9 mouse cellular contexts compared by ENCODE assay signal in the genomic region with DNA sequence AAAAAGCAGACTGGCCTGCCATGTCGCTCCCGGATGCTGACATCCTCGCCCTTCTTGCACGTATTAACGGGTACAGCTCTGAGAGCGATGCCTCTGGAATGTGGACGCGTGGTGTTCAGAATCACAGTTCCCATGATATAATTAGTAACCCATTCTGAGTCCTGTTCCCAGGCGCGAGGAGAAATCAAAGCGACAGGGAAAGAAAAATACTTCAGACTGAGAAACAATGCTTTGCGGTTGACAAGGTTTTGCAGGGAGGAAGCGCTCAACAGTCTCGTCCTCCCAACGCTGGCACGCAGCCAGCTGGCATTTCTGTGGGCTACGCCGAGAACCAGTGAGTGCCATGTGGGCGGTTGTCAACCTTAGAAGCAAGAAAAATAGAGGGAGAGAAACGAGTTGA.
DNase-seq lines count a peak whose midpoint lies in the region; ATAC-seq and TF ChIP-seq lines count a peak whose summit lies in the region.
"Had no signal": no experiment of that assay in that cellular context is flagged by ENCODE, and none has a peak within 500 bp of the region (broad histone marks: within the 10 kb centered on the region; RNA-seq: fewer than 3 reads in every experiment).

No protein-coding gene starts in this region.

- DNase-seq in forebrain, embryonic 10.5 days (ENCODE audit: extremely low spot score, low spot score), result no peak
- DNase-seq in cerebellum, adult 2 months, result peak; percentile 64 to 73
- DNase-seq in kidney, postnatal 10 days, result peak; percentile 73
- DNase-seq in lung, embryonic 14.5 days, result peak; percentile 88
- peak; percentile 90 to 91 for DNase-seq in right cerebral cortex, adult 2 months (ENCODE audit: low spot score in 2 of 2)
- DNase-seq in thymus, adult 18-20 months, result no peak

- peaks cover 4% of the 10 kb centered on the region; the same call in 1 of the 2 replicates for H3K4me1 ChIP-seq in forebrain, embryonic 12.5 days
- peaks cover 6% of the 10 kb centered on the region; the same call in 1 of the 2 replicates for H3K4me1 ChIP-seq in forebrain, embryonic 10.5 days
- H3K4me1 ChIP-seq in cerebellum, adult 2 months (ENCODE audit: control insufficient read depth, insufficient read depth, low read length), result no peaks in the 10 kb centered on the region
- H3K4me1 ChIP-seq in heart, embryonic 11.5 days (ENCODE audit: control insufficient read depth, insufficient read depth, low read length), result no peaks in the 10 kb centered on the region; the same call in 1 of the 2 replicates
- H3K4me1 ChIP-seq in lung, embryonic 14.5 days (ENCODE audit: insufficient read depth), result no peaks in the 10 kb centered on the region
- H3K4me1 ChIP-seq: embryonic facial prominence, embryonic 12.5 days had no signal

- no peaks in the 10 kb centered on the region for H3K27me3 ChIP-seq in forebrain, embryonic 12.5 days
- no peaks in the 10 kb centered on the region for H3K27me3 ChIP-seq in forebrain, embryonic 10.5 days (ENCODE audit: poor library complexity, severe bottlenecking)
- H3K27me3 ChIP-seq in cerebellum, adult 2 months (ENCODE audit: control insufficient read depth, insufficient read depth, low read length), result no peaks in the 10 kb centered on the region
- H3K27me3 ChIP-seq in heart, embryonic 11.5 days (ENCODE audit: control insufficient read depth, insufficient read depth, low read length), result no peaks in the 10 kb centered on the region
- H3K27me3 ChIP-seq in lung, embryonic 14.5 days (ENCODE audit: insufficient read depth, low read length), result no peaks in the 10 kb centered on the region
- H3K27me3 ChIP-seq: embryonic facial prominence, embryonic 12.5 days had no signal

- TF ChIP-seq CTCF in cerebellum, adult 2 months (IDR thresholded peaks at IDR 0.05; ENCODE audit: borderline replicate concordance, insufficient read depth, low read depth, low read length), result no peak
- TF ChIP-seq CTCF in lung, embryonic 14.5 days (IDR thresholded peaks at IDR 0.05; ENCODE audit: low read depth), result no peak

- no peaks in the 10 kb centered on the region for H3K9me3 ChIP-seq in forebrain, embryonic 12.5 days
- no peaks in the 10 kb centered on the region for H3K9me3 ChIP-seq in forebrain, embryonic 10.5 days
- H3K9me3 ChIP-seq in heart, embryonic 11.5 days (replicated peaks; ENCODE audit: control insufficient read depth, low read length), result no peaks in the 10 kb centered on the region
- no peaks in the 10 kb centered on the region for H3K9me3 ChIP-seq in lung, embryonic 14.5 days (ENCODE audit: low read depth, low read length)
- H3K9me3 ChIP-seq: embryonic facial prominence, embryonic 12.5 days had no signal

- no peak overlapping the region for H3K27ac ChIP-seq in forebrain, embryonic 12.5 days
- H3K27ac ChIP-seq in forebrain, embryonic 10.5 days, result no peak overlapping the region
- H3K27ac ChIP-seq in cerebellum, adult 2 months (ENCODE audit: insufficient read depth, low read length), result no peak overlapping the region
- H3K27ac ChIP-seq in heart, embryonic 11.5 days (ENCODE audit: low read depth, low read length), result no peak overlapping the region
- no peak overlapping the region for H3K27ac ChIP-seq in lung, embryonic 14.5 days (ENCODE audit: low read depth)
- H3K27ac ChIP-seq: embryonic facial prominence, embryonic 12.5 days had no signal

- H3K36me3 ChIP-seq in forebrain, embryonic 12.5 days (replicated peaks), result no peaks in the 10 kb centered on the region
- H3K36me3 ChIP-seq in forebrain, embryonic 10.5 days (replicated peaks), result no peaks in the 10 kb centered on the region
- no peaks in the 10 kb centered on the region for H3K36me3 ChIP-seq in heart, embryonic 11.5 days (ENCODE audit: control insufficient read depth, insufficient read depth, low read length)
- no peaks in the 10 kb centered on the region for H3K36me3 ChIP-seq in lung, embryonic 14.5 days (ENCODE audit: insufficient read depth)
- H3K36me3 ChIP-seq: embryonic facial prominence, embryonic 12.5 days had no signal

- no peak for TF ChIP-seq POLR2A in cerebellum, adult 2 months (IDR thresholded peaks at IDR 0.05; ENCODE audit: borderline replicate concordance, insufficient read depth, low read length)

- H3K9ac ChIP-seq in forebrain, embryonic 12.5 days, result no peak overlapping the region
- H3K9ac ChIP-seq in heart, embryonic 11.5 days (ENCODE audit: low read depth, low read length), result no peak overlapping the region
- H3K9ac ChIP-seq in lung, embryonic 14.5 days, result no peak overlapping the region
- H3K9ac ChIP-seq: embryonic facial prominence, embryonic 12.5 days had no signal

- H3K4me3 ChIP-seq in forebrain, embryonic 12.5 days (replicated peaks), result no peak overlapping the region
- H3K4me3 ChIP-seq in forebrain, embryonic 10.5 days, result no peak overlapping the region
- H3K4me3 ChIP-seq in cerebellum, adult 2 months (replicated peaks; ENCODE audit: insufficient read depth, low read depth, low read length), result peak overlapping the region; percentile 51
- no peak overlapping the region for H3K4me3 ChIP-seq in heart, embryonic 11.5 days (ENCODE audit: low read depth, low read length)
- H3K4me3 ChIP-seq in lung, embryonic 14.5 days (ENCODE audit: low read depth, low read length), result peak overlapping the region; percentile 8; the same call in 1 of the 2 replicates
- H3K4me3 ChIP-seq: embryonic facial prominence, embryonic 12.5 days had no signal

- WGBS in forebrain, embryonic 12.5 days, result 54% methylated on average over 20 of the region's 20 CpGs
- WGBS in forebrain, embryonic 10.5 days, result 89% methylated on average over 20 of the region's 20 CpGs
- WGBS in cerebellum, adult 2 months, result 3% methylated on average over 20 of the region's 20 CpGs
- 37% methylated on average over 20 of the region's 20 CpGs for WGBS in heart, embryonic 11.5 days (ENCODE audit: insufficient replicate concordance)
- WGBS in lung, embryonic 14.5 days, result 47% methylated on average over 20 of the region's 20 CpGs

- ATAC-seq in forebrain, embryonic 12.5 days (ENCODE audit: low FRiP score), result peak; percentile 75; the same call in 1 of the 2 replicates
- peak; percentile 79 for ATAC-seq in heart, embryonic 11.5 days (replicated peaks; ENCODE audit: insufficient number of reproducible peaks, low FRiP score, low TSS enrichment)
- peak; percentile 81; the same call in 1 of the 2 replicates for ATAC-seq in lung, embryonic 14.5 days (ENCODE audit: insufficient read depth)

- H3K4me2 ChIP-seq in forebrain, embryonic 12.5 days, result peak overlapping the region; percentile 31
- peak overlapping the region; percentile 46 for H3K4me2 ChIP-seq in heart, embryonic 11.5 days
- peak overlapping the region; percentile 48 for H3K4me2 ChIP-seq in lung, embryonic 14.5 days
- H3K4me2 ChIP-seq: embryonic facial prominence, embryonic 12.5 days had no signal

Comparison
In these comparisons a context has a peak if more than half of its experiments do, and no peak if none do; other contexts are left out.
1. H3K4me3 ChIP-seq: peak in cerebellum, adult 2 months (single experiment) and lung, embryonic 14.5 days (single experiment); none in forebrain, embryonic 12.5 days (single experiment), forebrain, embryonic 10.5 days (single experiment) and heart, embryonic 11.5 days (single experiment).
2. DNase-seq: peak in cerebellum, adult 2 months (2 of 2), kidney, postnatal 10 days (single experiment), lung, embryonic 14.5 days (single experiment) and right cerebral cortex, adult 2 months (2 of 2); none in forebrain, embryonic 10.5 days (single experiment) and thymus, adult 18-20 months (0 of 2).
3. Peak in every context shown above with its lines, with median percentiles within 50 percentile points of each other: ATAC-seq and H3K4me2 ChIP-seq.